Comparison of ENCODE assay signal across 16 mouse cellular contexts in genomic region chr12:40504687-40505086, GRCm38 (mm10). TPM values are rescaled to one million over a fixed set of nuclear protein-coding genes. Genes with fewer than 3 reads are reported as not detected.
DNase-seq lines count a peak whose midpoint lies in the region; ATAC-seq and TF ChIP-seq lines count a peak whose summit lies in the region.
"Had no signal": no experiment of that assay in that cellular context is flagged by ENCODE, and none has a peak within 500 bp of the region (broad histone marks: within the 10 kb centered on the region; RNA-seq: fewer than 3 reads in every experiment).

No protein-coding gene starts in this region.

- H3K4me1 ChIP-seq in lung, embryonic 16.5 days (replicated peaks; ENCODE audit: control insufficient read depth, insufficient read depth, low read length), result peaks cover 25% of the 10 kb centered on the region
- peaks cover 14% of the 10 kb centered on the region for H3K4me1 ChIP-seq in lung, adult 2 months (ENCODE audit: control insufficient read depth, insufficient read depth, low read length)
- H3K4me1 ChIP-seq in heart, embryonic 14.5 days (ENCODE audit: control insufficient read depth in 2 of 2, insufficient read depth in 2 of 2, low read length in 2 of 2), result peaks cover 5 to 13% of the 10 kb centered on the region in 2 experiments
- no peaks in the 10 kb centered on the region for H3K4me1 ChIP-seq in forebrain, postnatal 0 days (ENCODE audit: insufficient read depth)

- no peak for TF ChIP-seq CTCF in lung, adult 2 months (IDR thresholded peaks at IDR 0.05; ENCODE audit: insufficient read depth, low read length)
- TF ChIP-seq CTCF in forebrain, postnatal 0 days (IDR thresholded peaks at IDR 0.05; ENCODE audit: low read depth), result no peak

- ATAC-seq in lung, embryonic 16.5 days (ENCODE audit: low read depth), result peak; percentile 75
- no peak for ATAC-seq in heart, embryonic 14.5 days (ENCODE audit: insufficient number of reproducible peaks, insufficient read depth, low FRiP score, low read depth)
- no peak for ATAC-seq in forebrain, postnatal 0 days
- ATAC-seq: forebrain, embryonic 15.5 days; Patski had no signal

- no peaks in the 10 kb centered on the region for H3K27me3 ChIP-seq in lung, embryonic 16.5 days (ENCODE audit: control insufficient read depth, insufficient read depth, low read depth, low read length)
- H3K27me3 ChIP-seq in heart, embryonic 14.5 days (ENCODE audit: control insufficient read depth, insufficient read depth, low read length), result no peaks in the 10 kb centered on the region
- H3K27me3 ChIP-seq in forebrain, postnatal 0 days (ENCODE audit: insufficient read depth, low read length), result no peaks in the 10 kb centered on the region
- H3K27me3 ChIP-seq: embryonic facial prominence, embryonic 12.5 days; forebrain, embryonic 15.5 days; liver, embryonic 13.5 days; Patski had no signal

- H3K4me2 ChIP-seq in lung, embryonic 16.5 days (ENCODE audit: low read depth, low read length), result no peak overlapping the region
- H3K4me2 ChIP-seq in heart, embryonic 14.5 days (ENCODE audit: low read length), result no peak overlapping the region
- H3K4me2 ChIP-seq in forebrain, postnatal 0 days (ENCODE audit: low read depth), result no peak overlapping the region
- H3K4me2 ChIP-seq: embryonic facial prominence, embryonic 12.5 days; forebrain, embryonic 15.5 days; liver, embryonic 13.5 days; midbrain, embryonic 12.5 days had no signal

- no peak overlapping the region for H3K9ac ChIP-seq in lung, embryonic 16.5 days (ENCODE audit: low read length)
- H3K9ac ChIP-seq in heart, embryonic 14.5 days (ENCODE audit: low read length), result no peak overlapping the region
- H3K9ac ChIP-seq in forebrain, postnatal 0 days, result no peak overlapping the region
- H3K9ac ChIP-seq: embryonic facial prominence, embryonic 12.5 days; forebrain, embryonic 15.5 days; liver, embryonic 13.5 days; midbrain, embryonic 12.5 days had no signal

- no peaks in the 10 kb centered on the region for H3K36me3 ChIP-seq in lung, embryonic 16.5 days (ENCODE audit: control insufficient read depth, insufficient read depth, low read length)
- H3K36me3 ChIP-seq in heart, embryonic 14.5 days (ENCODE audit: control insufficient read depth, insufficient read depth, low read length), result no peaks in the 10 kb centered on the region
- no peaks in the 10 kb centered on the region for H3K36me3 ChIP-seq in forebrain, postnatal 0 days (ENCODE audit: insufficient read depth)
- H3K36me3 ChIP-seq: embryonic facial prominence, embryonic 12.5 days; forebrain, embryonic 15.5 days; liver, embryonic 13.5 days; midbrain, embryonic 12.5 days had no signal

- DNase-seq in heart, adult 9 months (ENCODE audit: low spot score in 2 of 2), result peak; percentile 54 to 63
- DNase-seq in heart, postnatal 36 days, result no peak
- DNase-seq in lung, adult 2 months, result no peak
- DNase-seq in lung, postnatal 36 days, result peak; percentile 22
- no peak for DNase-seq in forebrain, postnatal 0 days
- DNase-seq: adrenal gland, postnatal 10 days; cerebellum, adult 9-11 months; kidney, adult 11 months; kidney, postnatal 25 days; liver, embryonic 13.5 days had no signal

- TF ChIP-seq POLR2A in lung, adult 2 months (IDR thresholded peaks at IDR 0.05; ENCODE audit: borderline replicate concordance, extremely low read depth, low read depth, low read length), result no peak

- H3K4me3 ChIP-seq in lung, embryonic 16.5 days (ENCODE audit: low read length), result no peak overlapping the region
- H3K4me3 ChIP-seq in lung, adult 2 months (replicated peaks; ENCODE audit: extremely low read depth, low read depth, low read length), result no peak overlapping the region
- H3K4me3 ChIP-seq in heart, embryonic 14.5 days (ENCODE audit: control insufficient read depth in 1 of 2, insufficient read depth in 1 of 2, low read depth in 1 of 2, low read length in 2 of 2), result no peak overlapping the region
- H3K4me3 ChIP-seq in forebrain, postnatal 0 days (ENCODE audit: low read depth, low read length), result no peak overlapping the region
- H3K4me3 ChIP-seq: embryonic facial prominence, embryonic 12.5 days; forebrain, embryonic 15.5 days; liver, embryonic 13.5 days; midbrain, embryonic 12.5 days had no signal

- peak overlapping the region; percentile 51 for H3K27ac ChIP-seq in lung, embryonic 16.5 days (ENCODE audit: low read length)
- H3K27ac ChIP-seq in heart, embryonic 14.5 days (replicated peaks in 1 of 2; ENCODE audit: control insufficient read depth in 1 of 2, insufficient read depth in 1 of 2, low read depth in 2 of 2, low read length in 2 of 2), result peak overlapping the region; percentile 44 to 50; a peak in 2 of 4 replicates
- H3K27ac ChIP-seq in forebrain, postnatal 0 days (ENCODE audit: low read depth, low read length), result no peak overlapping the region
- H3K27ac ChIP-seq: embryonic facial prominence, embryonic 12.5 days; forebrain, embryonic 15.5 days; liver, embryonic 13.5 days; midbrain, embryonic 12.5 days had no signal

- WGBS in lung, embryonic 16.5 days, result 53% methylated on average over 3 of the region's 3 CpGs
- WGBS in lung, adult 2 months, result 50% methylated on average over 3 of the region's 3 CpGs
- 61% methylated on average over 3 of the region's 3 CpGs for WGBS in heart, embryonic 14.5 days
- 94% methylated on average over 3 of the region's 3 CpGs for WGBS in forebrain, postnatal 0 days

- intact Hi-C loops in heart, postnatal 36 days (cut with DNase I), result loop anchor here (5.0 kb wide), 1 partner anchor 173 kb away; no protein-coding TSS in a partner anchor

- H3K9me3 ChIP-seq in lung, embryonic 16.5 days (ENCODE audit: control insufficient read depth, low read length), result no peaks in the 10 kb centered on the region
- H3K9me3 ChIP-seq in heart, embryonic 14.5 days (ENCODE audit: control insufficient read depth, low read length), result no peaks in the 10 kb centered on the region
- no peaks in the 10 kb centered on the region for H3K9me3 ChIP-seq in forebrain, postnatal 0 days (ENCODE audit: low read length)
- H3K9me3 ChIP-seq: embryonic facial prominence, embryonic 12.5 days; forebrain, embryonic 15.5 days; liver, embryonic 13.5 days; midbrain, embryonic 12.5 days had no signal

RNA-seq across cellular contexts. Expression of gene Dock4, which starts 58.9 kb away (rescaled TPM):
- 10 to 100 TPM; 11.2 to 11.7 TPM for total RNA-seq in heart, postnatal 36 days (2021)
- polyA plus RNA-seq in lung, embryonic 16.5 days (2015; fragmentation: Nextera tagmentation; extraction: Ambion mirVana), result 28.4 and 32.9 TPM in 2 replicates
- 19.7 and 21.9 TPM in 2 replicates for polyA plus RNA-seq in lung, adult 2 months (2012; rRNA removed)
- 8.5 and 9.6 TPM in 2 replicates for polyA plus RNA-seq in heart, embryonic 14.5 days (2014; fragmentation: Nextera tagmentation; extraction: Ambion mirVana)
- 27.5 and 30.9 TPM in 2 replicates for total RNA-seq in forebrain, postnatal 0 days (2014; rRNA removed)
- 3.6 and 10.5 TPM in 2 replicates for polyA plus RNA-seq in forebrain, postnatal 0 days (2015; fragmentation: Nextera tagmentation; extraction: Ambion mirVana)

RNA-seq across cellular contexts. Expression of gene Zfp277, which starts 59.0 kb away (rescaled TPM):
- 10 to 100 TPM; 12.0 to 13.6 TPM for total RNA-seq in heart, postnatal 36 days (2021)
- 42.3 and 42.8 TPM in 2 replicates for polyA plus RNA-seq in lung, embryonic 16.5 days (2015; fragmentation: Nextera tagmentation; extraction: Ambion mirVana)
- 3.5 and 6.1 TPM in 2 replicates for polyA plus RNA-seq in lung, adult 2 months (2012; rRNA removed)
- 32.1 and 37.5 TPM in 2 replicates for polyA plus RNA-seq in heart, embryonic 14.5 days (2014; fragmentation: Nextera tagmentation; extraction: Ambion mirVana)
- total RNA-seq in forebrain, postnatal 0 days (2014; rRNA removed), result 31.8 and 34.4 TPM in 2 replicates
- 30.7 and 31.6 TPM in 2 replicates for polyA plus RNA-seq in forebrain, postnatal 0 days (2015; fragmentation: Nextera tagmentation; extraction: Ambion mirVana)

Comparison
In these comparisons a context has a peak if more than half of its experiments do, and no peak if none do; other contexts are left out.
1. DNase-seq: peak in heart, adult 9 months (2 of 2) and lung, postnatal 36 days (single experiment); none in heart, postnatal 36 days (0 of 2), lung, adult 2 months (single experiment) and forebrain, postnatal 0 days (single experiment).